Mouse (Mus musculus) heart, embryonic 11.5 days (tissue): ENCODE results near the gene Snd1. TPM values are rescaled to one million over a fixed set of nuclear protein-coding genes. Genes with fewer than 3 reads are reported as not detected.

Experiments
- ATAC-seq: fragments of 200-750 bp; cut with Nextera tagmentation; replicated peaks from 2 replicates; pipeline ENCODE4 v1.8.0; 2017; ENCODE audit warnings: moderate library complexity; ENCODE audit not compliant: insufficient number of reproducible peaks, low FRiP score, low TSS enrichment
- H3K27ac ChIP-seq: fragments of 300-500 bp; sonication (generic); 2 replicates; pipeline ENCODE4 v1.5.1; 2014; ENCODE audit warnings: mild to moderate bottlenecking, low read depth, low read length
- H3K27me3 ChIP-seq: fragments of 300-500 bp; sonication (generic); 2 replicates; pipeline ENCODE4 v1.6.1; 2014; ENCODE audit warnings: mild to moderate bottlenecking, low read length, mixed read lengths; ENCODE audit not compliant: control insufficient read depth, insufficient read depth
- H3K36me3 ChIP-seq: fragments of 300-500 bp; sonication (generic); 2 replicates; pipeline ENCODE4 v1.6.1; 2014; ENCODE audit warnings: mild to moderate bottlenecking, low read length, moderate library complexity, mixed read lengths; ENCODE audit not compliant: control insufficient read depth, insufficient read depth
- H3K4me1 ChIP-seq: fragments of 300-500 bp; sonication (generic); 2 replicates; pipeline ENCODE4 v1.6.1; 2014; ENCODE audit warnings: low read length; ENCODE audit not compliant: control insufficient read depth, insufficient read depth
- H3K4me2 ChIP-seq: fragments of 300-500 bp; sonication (generic); 2 replicates; pipeline ENCODE4 v1.6.1; 2014; ENCODE audit warnings: mild to moderate bottlenecking, moderate library complexity
- H3K4me3 ChIP-seq: fragments of 300-500 bp; sonication (generic); 2 replicates; pipeline ENCODE4 v1.5.1; 2014; ENCODE audit warnings: low read depth, low read length
- H3K9ac ChIP-seq: fragments of 300-500 bp; sonication (generic); 2 replicates; pipeline ENCODE4 v1.6.1; 2014; ENCODE audit warnings: mild to moderate bottlenecking, low read depth, low read length, moderate library complexity
- H3K9me3 ChIP-seq: fragments of 300-500 bp; sonication (generic); replicated peaks from 2 replicates; pipeline ENCODE4 v1.6.1; 2016; ENCODE audit warnings: low read length; ENCODE audit not compliant: control insufficient read depth
- WGBS: fragments of 180-500 bp; shearing (Covaris S2); extraction: QIAGEN DNeasy Blood & Tissue Kit; methylation state at CpG from one replicate; pipeline ENCODE4 v1.1.7; 2014; ENCODE audit not compliant: insufficient replicate concordance; 5-methylcytosine and 5-hydroxymethylcytosine counted together
- polyA plus RNA-seq: library from polyadenylated mRNA; unstranded; fragments of >200 nt; fragmentation: Nextera tagmentation; extraction: Ambion mirVana; gene quantifications from 2 replicates; pipeline ENCODE4 v1.2.1, GENCODE M21; 2014

Snd1 gene
- polyA plus RNA-seq, 1 experiment from 2014 or later = 87.9 TPM

DNA sequence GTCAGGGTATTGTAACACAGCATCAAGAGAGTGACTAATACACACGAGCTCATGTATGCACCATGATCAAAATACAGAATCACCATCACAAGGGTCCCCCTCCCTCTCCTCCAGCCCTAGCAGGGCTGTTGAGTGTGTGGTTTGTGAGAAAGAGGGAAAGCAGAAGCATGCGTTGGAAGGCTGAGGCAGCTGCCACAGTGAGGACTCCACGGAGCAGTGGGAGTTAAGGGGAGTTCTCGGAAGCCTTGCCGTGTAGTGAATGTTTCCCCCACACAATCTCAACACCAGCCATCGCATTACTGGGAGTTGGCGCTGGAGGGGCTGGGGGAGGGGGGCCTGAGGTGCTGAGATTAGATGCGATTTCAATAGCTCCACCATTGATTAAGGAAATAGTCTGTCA lies 490.3 kb downstream of the Snd1 start:
- no peak overlapping the region for H3K27ac ChIP-seq
- no peaks in the 10 kb centered on the region for H3K9me3 ChIP-seq
- ATAC-seq = no peak
- 0 out of 2 replicates have a peak, but pooled peaks cover 3% of the 10 kb centered on the region for H3K4me1 ChIP-seq
- H3K4me3 ChIP-seq = no peak overlapping the region
- no peak overlapping the region for H3K4me2 ChIP-seq
- H3K9ac ChIP-seq = no peak overlapping the region
- H3K27me3 ChIP-seq = no peaks in the 10 kb centered on the region
- no peaks in the 10 kb centered on the region for H3K36me3 ChIP-seq
- WGBS = 38% methylated on average over 8 of the region's 8 CpGs

DNA sequence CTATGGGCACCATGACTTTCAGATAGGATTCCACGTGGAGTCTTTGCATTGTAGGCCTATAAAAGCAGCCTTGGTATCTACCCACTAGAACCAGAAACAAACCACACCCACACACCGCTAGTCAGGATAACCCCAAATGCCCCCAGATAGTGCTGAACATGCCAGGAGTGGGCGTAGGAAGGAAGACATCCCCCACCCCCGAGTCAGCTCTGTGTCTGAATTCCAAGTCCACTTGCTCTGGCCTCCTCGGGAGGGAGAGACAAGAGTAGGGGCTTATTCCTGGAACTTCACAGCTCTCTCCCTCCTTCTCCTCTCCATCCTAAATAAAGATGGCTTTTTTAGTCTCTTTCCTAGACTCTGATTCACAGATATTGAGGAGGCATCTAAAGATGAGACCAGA lies 494.7 kb downstream of the Snd1 start:
- Histone ChIP-seq H3K27me3 (no peaks in the 10 kb centered on the region), H3K9ac (no peak overlapping the region), H3K4me1 (0 out of 2 replicates have a peak, but pooled peaks cover 3% of the 10 kb centered on the region), H3K9me3 (no peaks in the 10 kb centered on the region), H3K36me3 (no peaks in the 10 kb centered on the region), H3K27ac (no peak overlapping the region), H3K4me3 (no peak overlapping the region), H3K4me2 (no peak overlapping the region)
- no peak for ATAC-seq
- WGBS = 23% methylated on average over 5 of the region's 5 CpGs

DNA sequence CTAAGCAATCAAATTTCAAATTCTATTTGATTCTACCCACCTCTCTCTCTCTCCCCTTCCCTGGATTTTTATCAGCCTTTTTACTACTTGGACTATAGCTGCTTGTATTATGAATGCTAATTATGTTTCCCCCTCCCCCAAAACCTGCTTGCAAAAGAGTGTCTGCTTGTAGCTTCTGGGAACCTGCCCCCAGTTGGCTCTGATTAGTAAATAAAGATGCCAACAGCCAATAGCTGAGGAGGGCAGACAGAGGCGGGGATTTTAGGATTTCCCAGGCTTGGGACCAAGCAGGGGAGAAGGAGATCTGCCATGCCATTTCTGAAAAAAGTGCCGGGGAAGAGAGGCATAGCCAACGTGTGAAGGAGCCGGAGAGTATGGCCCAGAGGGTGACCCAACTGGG lies 495.8 kb downstream of the Snd1 start:
- Histone ChIP-seq H3K4me1 (0 out of 2 replicates have a peak, but pooled peaks cover 3% of the 10 kb centered on the region), H3K9me3 (no peaks in the 10 kb centered on the region), H3K4me2 (no peak overlapping the region), H3K27ac (no peak overlapping the region), H3K27me3 (no peaks in the 10 kb centered on the region), H3K36me3 (no peaks in the 10 kb centered on the region), H3K9ac (no peak overlapping the region), H3K4me3 (no peak overlapping the region)
- 51% methylated on average over 4 of the region's 4 CpGs for WGBS
- ATAC-seq = no peak

DNA sequence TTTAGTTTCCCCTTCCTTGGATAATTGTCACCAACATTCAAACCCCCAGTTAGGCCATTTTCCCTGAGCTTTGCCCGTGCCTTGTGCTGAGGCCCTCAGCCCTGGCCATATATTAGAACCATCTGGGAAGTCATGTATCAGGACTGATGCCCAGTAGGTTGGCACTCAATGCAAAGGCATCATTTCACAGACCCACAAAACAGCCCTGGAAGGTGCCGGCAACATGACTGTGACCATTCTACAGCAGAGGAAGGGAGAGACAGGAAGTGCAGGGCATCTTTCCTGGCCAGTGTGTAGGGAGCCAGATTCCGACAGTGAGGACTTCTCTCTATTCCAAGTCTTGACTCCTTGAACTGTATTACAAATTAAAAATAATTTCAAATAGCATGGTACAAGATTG lies 499.6 kb downstream of the Snd1 start:
- Histone ChIP-seq H3K27ac (no peak overlapping the region), H3K4me3 (no peak overlapping the region), H3K36me3 (no peaks in the 10 kb centered on the region), H3K27me3 (peaks cover 10% of the 10 kb centered on the region), H3K4me2 (no peak overlapping the region), H3K9me3 (no peaks in the 10 kb centered on the region), H3K4me1 (0 out of 2 replicates have a peak, but pooled peaks cover 3% of the 10 kb centered on the region), H3K9ac (no peak overlapping the region)
- 74% methylated on average over 3 of the region's 3 CpGs for WGBS
- no peak for ATAC-seq

DNA sequence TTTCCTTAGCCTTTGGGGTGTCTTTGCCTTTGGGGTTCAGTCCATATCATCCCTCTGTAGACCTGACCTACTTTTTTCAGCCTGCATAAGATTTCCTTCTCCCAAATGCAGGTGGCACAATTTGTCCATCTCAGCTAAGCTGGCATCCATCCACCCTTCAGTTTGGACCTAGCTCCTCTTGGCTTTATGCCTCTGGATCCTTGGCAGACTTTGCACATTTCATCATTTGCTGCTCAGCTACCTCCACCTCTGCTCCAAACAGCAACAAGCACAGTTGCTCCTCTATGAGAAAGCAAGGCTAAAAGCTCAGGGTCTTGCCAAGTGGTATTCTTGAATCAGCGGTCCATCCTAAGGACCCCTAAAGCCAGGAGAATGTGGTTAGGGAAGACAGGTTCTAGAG lies 500.2 kb downstream of the Snd1 start:
- no peaks in the 10 kb centered on the region for H3K9me3 ChIP-seq
- WGBS = 81% methylated on average over 1 of the region's 1 CpGs

DNA sequence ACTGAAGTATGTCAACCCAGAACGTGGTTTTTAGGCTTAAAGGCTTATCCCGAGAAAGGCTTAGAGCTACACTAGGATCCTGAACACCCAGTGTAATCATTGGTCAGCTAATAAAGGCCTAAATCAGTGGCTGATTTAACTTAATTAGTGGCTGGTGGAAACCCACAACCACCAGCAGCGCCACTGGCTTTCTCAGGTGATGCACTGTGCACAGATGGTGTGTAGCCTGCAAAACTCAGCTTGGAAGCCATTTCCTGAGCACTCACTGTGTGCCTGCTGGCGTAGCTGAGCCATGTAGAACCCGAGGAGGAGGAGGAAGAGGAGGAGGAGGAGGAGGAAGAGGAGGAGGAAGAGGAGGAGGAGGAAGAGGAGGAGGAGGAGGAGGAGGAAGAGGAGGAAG lies 503.1 kb downstream of the Snd1 start:
- H3K4me3 ChIP-seq = no peak overlapping the region
- H3K9me3 ChIP-seq = no peaks in the 10 kb centered on the region
- H3K27me3 ChIP-seq = peaks cover 36% of the 10 kb centered on the region
- WGBS = 59% methylated on average over 5 of the region's 5 CpGs
- H3K4me1 ChIP-seq = peaks cover 3% of the 10 kb centered on the region; the same call in 1 of the 2 replicates
- H3K36me3 ChIP-seq = no peaks in the 10 kb centered on the region
- H3K27ac ChIP-seq = no peak overlapping the region
- H3K4me2 ChIP-seq = no peak overlapping the region
- H3K9ac ChIP-seq = no peak overlapping the region
- no peak for ATAC-seq

More for the DNA sequence above, 500.2 kb downstream of the Snd1 start:
- no peak overlapping the region for H3K9ac ChIP-seq
- no peaks in the 10 kb centered on the region for H3K4me1 ChIP-seq
- H3K36me3 ChIP-seq = no peaks in the 10 kb centered on the region
- ATAC-seq = no peak
- H3K4me2 ChIP-seq = no peak overlapping the region
- no peak overlapping the region for H3K27ac ChIP-seq
- no peak overlapping the region for H3K4me3 ChIP-seq
- peaks cover 12% of the 10 kb centered on the region for H3K27me3 ChIP-seq

DNA sequence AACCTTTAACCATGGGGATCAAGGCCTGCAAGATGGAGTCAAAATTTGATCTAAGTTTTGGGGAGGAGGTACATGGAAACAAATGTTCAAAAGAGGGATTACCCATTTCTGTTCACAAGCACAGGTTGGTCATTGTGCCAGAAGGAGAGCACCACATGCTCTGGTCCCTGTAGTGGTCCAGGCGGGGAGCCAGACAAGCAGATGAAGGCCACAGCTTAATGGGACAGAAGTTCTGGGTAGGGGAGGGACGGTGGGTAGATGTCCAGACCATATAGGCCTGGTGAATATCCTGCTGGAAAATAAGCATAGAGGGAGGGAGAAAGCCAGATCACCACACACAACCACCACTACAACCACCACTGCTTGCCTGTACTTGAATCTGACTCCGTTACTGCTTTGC lies 503.9 kb downstream of the Snd1 start:
- no peaks in the 10 kb centered on the region for H3K9me3 ChIP-seq
- peaks cover 39% of the 10 kb centered on the region for H3K27me3 ChIP-seq
- 71% methylated on average over 3 of the region's 3 CpGs for WGBS

DNA sequence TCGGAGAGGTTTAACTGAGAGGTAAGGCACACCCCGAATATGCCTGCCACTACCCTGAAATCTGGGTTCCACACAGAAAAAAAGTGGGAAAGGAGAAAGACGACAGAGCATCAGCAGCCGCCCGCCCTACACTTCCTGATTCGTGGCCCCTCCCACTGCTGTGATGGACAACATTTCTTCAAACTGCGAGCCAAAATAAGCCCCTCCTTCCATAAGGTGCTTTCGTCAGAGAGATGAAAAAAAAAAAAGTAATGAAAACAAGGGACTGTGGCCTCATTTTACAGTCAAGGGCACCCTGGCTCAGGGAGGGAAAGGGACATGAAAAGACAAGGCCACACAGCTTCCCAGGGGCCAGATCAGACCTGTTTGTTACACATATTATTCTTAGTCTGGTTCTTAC lies 504.6 kb downstream of the Snd1 start:
- Histone ChIP-seq H3K27ac (no peak overlapping the region), H3K36me3 (no peaks in the 10 kb centered on the region), H3K4me1 (peaks cover 3% of the 10 kb centered on the region; the same call in 1 of the 2 replicates), H3K9me3 (no peaks in the 10 kb centered on the region), H3K9ac (no peak overlapping the region), H3K4me2 (no peak overlapping the region), H3K4me3 (no peak overlapping the region), H3K27me3 (peaks cover 39% of the 10 kb centered on the region)
- WGBS = 60% methylated on average over 8 of the region's 8 CpGs
- no peak for ATAC-seq

More for the DNA sequence above, 503.9 kb downstream of the Snd1 start:
- H3K4me3 ChIP-seq = no peak overlapping the region
- H3K4me2 ChIP-seq = no peak overlapping the region
- H3K4me1 ChIP-seq = peaks cover 3% of the 10 kb centered on the region; the same call in 1 of the 2 replicates
- no peak for ATAC-seq
- H3K36me3 ChIP-seq = no peaks in the 10 kb centered on the region
- no peak overlapping the region for H3K27ac ChIP-seq
- H3K9ac ChIP-seq = no peak overlapping the region

DNA sequence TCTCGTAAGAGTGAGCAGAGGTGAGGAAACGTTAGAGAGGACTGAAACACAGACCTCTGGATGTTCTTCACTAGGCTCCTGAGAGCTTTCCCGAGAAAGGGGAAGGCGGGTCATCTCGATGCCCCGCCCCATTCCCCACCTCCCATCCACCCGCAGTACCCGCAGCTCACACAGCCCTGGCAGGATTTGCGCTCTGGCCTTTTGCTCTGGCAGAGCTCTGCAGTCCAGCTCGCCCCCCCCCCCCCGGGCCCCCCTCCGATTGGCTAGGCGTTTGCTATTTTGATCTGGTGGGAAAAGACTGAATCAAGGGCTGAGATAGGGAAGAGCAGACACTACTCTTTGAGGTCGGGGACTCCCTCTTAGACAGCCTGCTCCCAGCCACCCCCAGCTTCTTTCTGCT lies 505.3 kb downstream of the Snd1 start:
- Histone ChIP-seq H3K4me2 (peak overlapping the region; percentile 85), H3K36me3 (no peaks in the 10 kb centered on the region), H3K27ac (no peak overlapping the region), H3K27me3 (peaks cover 39% of the 10 kb centered on the region), H3K4me1 (peaks cover 3% of the 10 kb centered on the region; the same call in 1 of the 2 replicates), H3K4me3 (peak overlapping the region; percentile 53), H3K9ac (no peak overlapping the region), H3K9me3 (no peaks in the 10 kb centered on the region)
- ATAC-seq = no peak
- WGBS = 4% methylated on average over 14 of the region's 14 CpGs
